Mouse (Mus musculus): ENCODE data around the gene Inafm2. TPM values are rescaled to one million over a fixed set of nuclear protein-coding genes. Genes with fewer than 3 reads are reported as not detected.

The Inafm2 gene
- polyA plus RNA-seq, 1 experiment from 2014 or later, result 20.7 TPM

DNA sequence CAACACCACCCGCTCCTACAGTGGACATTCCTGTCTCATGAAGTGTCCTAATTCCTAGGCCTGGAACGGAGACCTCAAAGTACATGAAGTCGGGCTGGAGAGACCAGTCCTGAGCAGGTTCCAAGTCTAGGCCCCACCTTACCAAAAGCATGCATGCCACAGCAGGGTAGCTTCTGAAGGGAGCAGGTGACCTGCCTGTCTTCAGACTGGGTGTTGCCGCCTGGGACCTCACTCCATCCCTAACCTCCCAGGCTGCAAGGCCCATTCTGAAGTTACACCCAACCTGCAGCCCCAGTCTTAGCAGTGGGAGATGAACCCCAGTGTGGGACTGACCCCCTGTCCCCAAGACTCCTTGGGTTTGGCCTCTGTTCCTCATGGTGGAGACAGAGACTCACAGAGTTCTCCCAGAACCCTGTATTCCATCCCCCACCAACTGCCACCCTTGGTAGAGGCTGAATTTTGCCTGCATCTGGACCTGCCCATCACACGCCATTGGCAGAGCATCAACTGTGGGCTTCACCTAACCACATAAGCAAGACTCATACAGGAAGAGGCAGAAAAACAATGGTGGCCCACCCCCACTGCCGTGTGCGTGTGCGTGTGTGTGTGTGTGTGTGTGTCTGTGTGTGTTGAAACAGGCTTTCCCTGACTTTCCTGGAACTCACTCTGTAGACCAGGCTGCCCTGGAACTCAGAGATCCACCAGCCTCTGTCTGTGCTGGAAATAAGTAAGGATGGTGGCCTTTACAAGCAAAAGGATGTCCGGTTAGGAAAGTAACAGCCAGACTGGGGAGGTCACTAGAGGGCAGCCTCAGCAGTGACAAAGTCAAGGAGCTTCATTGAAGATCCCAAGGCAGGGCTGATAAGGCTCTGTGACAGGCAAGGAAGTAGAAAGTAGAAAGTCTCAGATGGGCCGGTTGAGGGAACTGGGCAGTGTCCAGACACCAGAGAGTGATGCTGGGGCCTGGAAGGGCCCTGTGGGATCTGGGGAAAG lies 20.8 kb downstream of the Inafm2 start:
- DNase-seq (ENCODE audit: low spot score), result no peak
- ATAC-seq (ENCODE audit: low read depth), result no peak

DNA sequence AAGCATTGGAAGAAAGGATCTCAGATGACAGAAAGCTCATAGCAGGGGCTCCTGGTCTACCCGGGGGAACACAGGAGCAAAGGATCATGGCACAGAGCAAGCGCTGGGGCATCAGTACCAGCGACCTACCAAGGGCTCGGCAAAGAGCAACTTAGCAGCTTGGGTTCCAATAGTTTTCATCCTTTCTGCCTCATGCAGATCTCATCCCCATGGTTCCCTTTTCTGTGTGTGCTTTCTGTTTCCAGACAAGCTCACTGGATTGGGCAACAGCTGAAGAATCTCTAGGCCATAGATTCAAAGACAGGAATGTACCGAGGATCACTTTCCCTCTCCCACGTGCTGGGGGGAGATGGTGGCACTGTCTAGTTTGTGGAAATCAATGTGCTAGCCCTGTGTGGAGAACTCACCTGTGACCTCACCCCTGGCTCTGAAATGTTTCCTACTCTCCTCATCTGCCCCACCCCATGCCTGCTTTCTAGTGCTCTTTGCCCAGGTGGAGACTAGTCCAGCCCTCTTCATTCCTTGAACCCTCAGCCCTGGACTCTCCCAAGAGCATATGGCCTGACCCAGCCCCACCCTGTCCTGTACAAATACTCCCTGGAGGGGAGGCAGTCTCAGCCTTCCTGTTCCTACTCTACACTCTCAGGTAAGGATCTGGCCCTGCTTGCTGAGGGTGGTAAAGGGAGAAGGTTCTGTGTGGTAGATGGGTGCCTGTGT lies 26.8 kb downstream of the Inafm2 start, which contains the start of gene Phgr1:
Gene Phgr1, plus strand, starts transcription at position 612 of the 717 bp plus-strand sequence.
- H3K27me3 ChIP-seq (replicated peaks; ENCODE audit: control insufficient read depth, insufficient read depth, low read length), result no peaks in the 10 kb centered on the region
- no peaks in the 10 kb centered on the region for H3K36me3 ChIP-seq (ENCODE audit: control insufficient read depth, insufficient read depth, low read length)
- no peak within 1 kb of the TSS for H3K27ac ChIP-seq (replicated peaks; ENCODE audit: low read depth, low read length)
- H3K4me2 ChIP-seq (ENCODE audit: low read depth, low read length), result no peak within 1 kb of the TSS
- H3K4me3 ChIP-seq (ENCODE audit: low read depth, low read length), result no peak within 1 kb of the TSS
- no peaks in the 10 kb centered on the region for H3K9me3 ChIP-seq (ENCODE audit: control insufficient read depth, low read length)
- 0 out of 2 replicates have a peak, but pooled peaks cover 6% of the 10 kb centered on the region for H3K4me1 ChIP-seq (ENCODE audit: control insufficient read depth, insufficient read depth, low read length)
- WGBS, result 77% methylated on average over 6 of the region's 6 CpGs
- no peak within 1 kb of the TSS for H3K9ac ChIP-seq (ENCODE audit: low read depth, low read length)
- no peak for ATAC-seq (ENCODE audit: low read depth)
- DNase-seq (ENCODE audit: low spot score), result no peak

More for the DNA sequence above, 20.8 kb downstream of the Inafm2 start:
- H3K36me3 ChIP-seq (ENCODE audit: control insufficient read depth, insufficient read depth, low read length), result no peaks in the 10 kb centered on the region
- H3K4me2 ChIP-seq (ENCODE audit: low read depth, low read length), result no peak overlapping the region
- H3K9ac ChIP-seq (ENCODE audit: low read depth, low read length), result no peak overlapping the region
- WGBS, result 75% methylated on average over 10 of the region's 10 CpGs
- peaks cover 20% of the 10 kb centered on the region for H3K4me1 ChIP-seq (ENCODE audit: control insufficient read depth, insufficient read depth, low read length)
- H3K27ac ChIP-seq (replicated peaks; ENCODE audit: low read depth, low read length), result no peak overlapping the region
- no peaks in the 10 kb centered on the region for H3K27me3 ChIP-seq (replicated peaks; ENCODE audit: control insufficient read depth, insufficient read depth, low read length)
- H3K4me3 ChIP-seq (ENCODE audit: low read depth, low read length), result no peak overlapping the region
- no peaks in the 10 kb centered on the region for H3K9me3 ChIP-seq (ENCODE audit: control insufficient read depth, low read length)

DNA sequence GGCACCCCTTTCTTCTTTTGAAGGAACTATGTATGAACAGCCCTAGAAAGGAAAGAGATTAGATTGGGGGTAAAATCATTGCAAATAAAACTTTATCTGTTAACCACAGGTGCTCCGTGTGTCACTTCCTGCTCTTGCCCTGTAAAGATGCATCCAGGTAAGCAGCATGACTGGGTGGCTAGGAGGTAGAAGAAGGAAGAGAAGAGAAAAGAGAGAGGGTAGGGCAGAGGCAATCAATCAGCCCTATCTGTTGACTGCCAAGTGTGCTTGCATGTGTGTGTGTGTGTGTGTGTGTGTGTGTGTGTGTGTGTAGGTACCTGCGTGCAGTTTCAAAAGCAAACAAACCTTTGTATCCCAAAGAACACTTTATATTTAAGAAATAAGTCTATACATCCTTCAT lies 29.0 kb downstream of the Inafm2 start:
- no peak overlapping the region for H3K4me3 ChIP-seq (ENCODE audit: low read depth, low read length)
- WGBS, result 84% methylated on average over 2 of the region's 2 CpGs
- H3K4me1 ChIP-seq (ENCODE audit: control insufficient read depth, insufficient read depth, low read length), result 0 out of 2 replicates have a peak, but pooled peaks cover 6% of the 10 kb centered on the region
- no peak overlapping the region for H3K27ac ChIP-seq (replicated peaks; ENCODE audit: low read depth, low read length)
- no peaks in the 10 kb centered on the region for H3K27me3 ChIP-seq (replicated peaks; ENCODE audit: control insufficient read depth, insufficient read depth, low read length)
- H3K4me2 ChIP-seq (ENCODE audit: low read depth, low read length), result no peak overlapping the region
- DNase-seq (ENCODE audit: low spot score) (no peak), ATAC-seq (ENCODE audit: low read depth) (no peak)
- H3K36me3 ChIP-seq (ENCODE audit: control insufficient read depth, insufficient read depth, low read length), result no peaks in the 10 kb centered on the region
- H3K9me3 ChIP-seq (ENCODE audit: control insufficient read depth, low read length), result no peaks in the 10 kb centered on the region
- no peak overlapping the region for H3K9ac ChIP-seq (ENCODE audit: low read depth, low read length)

DNA sequence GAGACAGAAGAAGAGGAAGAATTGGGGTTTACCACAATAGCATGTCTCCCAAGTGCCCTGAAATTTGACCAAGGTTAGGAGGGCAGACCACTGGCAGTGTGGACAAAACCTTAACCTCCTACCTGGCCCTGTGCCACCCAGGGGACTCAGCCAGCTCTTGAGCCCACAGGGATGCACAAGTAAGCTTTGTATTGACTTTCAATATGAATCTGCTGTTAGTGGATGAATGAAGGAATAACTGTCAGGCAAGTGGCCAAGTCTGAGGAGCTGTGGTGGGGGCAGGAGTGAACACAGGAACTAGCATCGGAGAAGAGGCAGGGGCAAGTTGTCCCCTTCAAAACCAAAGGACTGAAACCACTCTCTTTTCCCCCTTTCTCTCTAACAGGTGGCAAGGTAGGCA lies 29.8 kb downstream of the Inafm2 start:
- WGBS, result 55% methylated on average over 1 of the region's 1 CpGs
- ATAC-seq (ENCODE audit: low read depth), result no peak

DNA sequence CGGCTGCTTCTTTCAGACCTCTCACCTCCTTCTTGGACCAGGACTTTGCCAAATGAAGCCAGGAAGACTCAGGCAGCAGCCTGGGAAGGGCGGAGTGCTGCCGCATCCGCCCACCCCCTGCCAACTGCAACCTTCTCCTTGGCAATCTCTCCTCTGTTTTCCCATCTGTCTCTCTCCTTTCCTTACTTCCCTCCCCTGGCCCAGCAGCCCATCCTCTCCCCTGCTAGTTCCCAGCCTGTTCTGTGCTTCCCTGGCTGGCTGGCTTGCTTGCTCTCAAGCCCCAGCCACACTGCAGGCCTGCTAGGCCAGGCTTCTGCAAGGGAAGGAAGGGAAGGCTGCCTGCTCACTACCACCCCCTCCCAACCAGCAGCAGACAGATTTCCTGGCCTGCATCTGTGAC lies 30.3 kb downstream of the Inafm2 start:
- Histone ChIP-seq H3K27me3 (replicated peaks; ENCODE audit: control insufficient read depth, insufficient read depth, low read length) (0 out of 2 replicates have a peak, but pooled peaks cover 7% of the 10 kb centered on the region), H3K4me3 (ENCODE audit: low read depth, low read length) (no peak overlapping the region), H3K9me3 (ENCODE audit: control insufficient read depth, low read length) (no peaks in the 10 kb centered on the region), H3K27ac (replicated peaks; ENCODE audit: low read depth, low read length) (no peak overlapping the region; the same call in 1 of the 2 replicates), H3K9ac (ENCODE audit: low read depth, low read length) (no peak overlapping the region), H3K4me2 (ENCODE audit: low read depth, low read length) (no peak overlapping the region), H3K4me1 (ENCODE audit: control insufficient read depth, insufficient read depth, low read length) (0 out of 2 replicates have a peak, but pooled peaks cover 6% of the 10 kb centered on the region), H3K36me3 (ENCODE audit: control insufficient read depth, insufficient read depth, low read length) (no peaks in the 10 kb centered on the region)
- 70% methylated on average over 3 of the region's 4 CpGs for WGBS
- no peak for ATAC-seq (ENCODE audit: low read depth)
- no peak for DNase-seq (ENCODE audit: low spot score)

More for the DNA sequence above, 29.8 kb downstream of the Inafm2 start:
- 0 out of 2 replicates have a peak, but pooled peaks cover 5% of the 10 kb centered on the region for H3K27me3 ChIP-seq (replicated peaks; ENCODE audit: control insufficient read depth, insufficient read depth, low read length)
- no peak overlapping the region for H3K4me2 ChIP-seq (ENCODE audit: low read depth, low read length)
- H3K9ac ChIP-seq (ENCODE audit: low read depth, low read length), result no peak overlapping the region
- no peak for DNase-seq (ENCODE audit: low spot score)
- 0 out of 2 replicates have a peak, but pooled peaks cover 6% of the 10 kb centered on the region for H3K4me1 ChIP-seq (ENCODE audit: control insufficient read depth, insufficient read depth, low read length)
- no peak overlapping the region for H3K4me3 ChIP-seq (ENCODE audit: low read depth, low read length)
- H3K36me3 ChIP-seq (ENCODE audit: control insufficient read depth, insufficient read depth, low read length), result no peaks in the 10 kb centered on the region
- no peak overlapping the region; the same call in 1 of the 2 replicates for H3K27ac ChIP-seq (replicated peaks; ENCODE audit: low read depth, low read length)
- H3K9me3 ChIP-seq (ENCODE audit: control insufficient read depth, low read length), result no peaks in the 10 kb centered on the region

DNA sequence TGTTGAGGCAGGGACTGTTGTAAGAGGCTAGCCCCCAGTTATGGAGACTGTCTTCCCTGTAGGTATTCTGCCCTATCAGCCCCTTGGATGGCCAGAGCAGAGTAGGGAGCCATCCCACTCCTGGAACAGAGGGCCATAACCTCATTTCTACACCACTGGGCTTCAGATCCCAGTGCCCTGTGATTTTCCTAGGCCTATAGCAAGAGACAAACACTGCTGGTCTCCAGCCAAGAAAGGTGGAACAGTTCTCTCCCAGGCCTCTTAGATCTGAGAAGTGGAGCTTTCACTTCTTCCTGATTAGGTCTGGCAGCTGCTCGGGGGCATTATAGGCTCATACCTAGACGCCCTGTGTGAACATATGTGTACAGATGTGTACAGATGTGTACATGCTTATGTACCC lies 30.7 kb downstream of the Inafm2 start:
- no peak overlapping the region for H3K4me3 ChIP-seq (ENCODE audit: low read depth, low read length)
- 0 out of 2 replicates have a peak, but pooled peaks cover 7% of the 10 kb centered on the region for H3K27me3 ChIP-seq (replicated peaks; ENCODE audit: control insufficient read depth, insufficient read depth, low read length)
- DNase-seq (ENCODE audit: low spot score) (no peak), ATAC-seq (ENCODE audit: low read depth) (no peak)
- H3K4me2 ChIP-seq (ENCODE audit: low read depth, low read length), result no peak overlapping the region
- H3K9me3 ChIP-seq (ENCODE audit: control insufficient read depth, low read length), result no peaks in the 10 kb centered on the region
- 57% methylated on average over 2 of the region's 2 CpGs for WGBS
- H3K9ac ChIP-seq (ENCODE audit: low read depth, low read length), result no peak overlapping the region
- H3K27ac ChIP-seq (replicated peaks; ENCODE audit: low read depth, low read length), result no peak overlapping the region
- 0 out of 2 replicates have a peak, but pooled peaks cover 6% of the 10 kb centered on the region for H3K4me1 ChIP-seq (ENCODE audit: control insufficient read depth, insufficient read depth, low read length)
- no peaks in the 10 kb centered on the region for H3K36me3 ChIP-seq (ENCODE audit: control insufficient read depth, insufficient read depth, low read length)

DNA sequence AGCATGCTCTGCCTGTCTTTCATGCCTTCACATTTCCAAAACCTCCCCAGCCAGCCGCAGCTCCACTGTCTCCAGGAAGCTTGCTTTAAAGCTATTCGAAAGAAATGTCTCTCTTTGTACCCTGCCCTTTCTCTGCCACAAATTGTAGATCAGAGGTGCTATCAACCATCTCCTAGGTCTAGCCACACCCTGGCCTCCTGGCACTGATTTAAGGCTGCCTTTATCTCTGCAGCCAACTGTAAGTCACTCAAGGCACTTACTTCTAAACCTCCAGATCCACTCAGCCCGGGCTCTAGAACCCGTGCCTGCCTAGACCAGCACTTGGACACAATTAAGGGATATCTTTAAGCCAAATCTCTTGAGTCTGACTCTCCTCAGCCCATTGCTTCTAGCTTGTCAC lies 32.9 kb downstream of the Inafm2 start:
- no peak overlapping the region for H3K4me2 ChIP-seq (ENCODE audit: low read depth, low read length)

DNA sequence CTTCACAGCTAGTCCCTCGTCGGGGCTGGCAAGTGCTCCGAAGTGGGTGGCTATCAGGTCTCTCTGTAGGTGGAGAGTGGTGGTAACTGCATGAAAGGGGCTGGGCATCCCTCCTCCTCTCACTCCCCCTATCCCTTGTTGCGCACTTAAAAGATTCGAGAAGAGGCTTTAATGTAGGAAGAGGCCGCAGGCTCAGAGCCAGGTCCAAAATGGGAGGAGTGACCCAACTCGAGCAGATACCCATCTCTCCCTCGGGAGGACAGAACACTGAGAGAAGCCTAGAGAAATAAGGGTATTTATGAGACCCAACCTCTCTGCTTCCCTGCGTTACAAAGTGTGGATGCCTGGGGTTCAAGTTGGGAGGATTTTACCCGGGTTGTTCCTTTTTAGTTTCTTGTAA lies 33.5 kb downstream of the Inafm2 start:
- Histone ChIP-seq H3K27ac (replicated peaks; ENCODE audit: low read depth, low read length) (no peak overlapping the region), H3K36me3 (ENCODE audit: control insufficient read depth, insufficient read depth, low read length) (no peaks in the 10 kb centered on the region), H3K9me3 (ENCODE audit: control insufficient read depth, low read length) (no peaks in the 10 kb centered on the region), H3K4me2 (ENCODE audit: low read depth, low read length) (peak overlapping the region; percentile 57), H3K4me1 (ENCODE audit: control insufficient read depth, insufficient read depth, low read length) (0 out of 2 replicates have a peak, but pooled peaks cover 6% of the 10 kb centered on the region), H3K9ac (ENCODE audit: low read depth, low read length) (0 out of 2 replicates have a peak overlapping the region, but pooled peaks have one; percentile 28), H3K4me3 (ENCODE audit: low read depth, low read length) (peak overlapping the region; percentile 32), H3K27me3 (replicated peaks; ENCODE audit: control insufficient read depth, insufficient read depth, low read length) (0 out of 2 replicates have a peak, but pooled peaks cover 7% of the 10 kb centered on the region)
- DNase-seq (ENCODE audit: low spot score) (no peak), ATAC-seq (ENCODE audit: low read depth) (no peak)
- 11% methylated on average over 10 of the region's 10 CpGs for WGBS

More for the DNA sequence above, 32.9 kb downstream of the Inafm2 start:
- no peak for DNase-seq (ENCODE audit: low spot score)
- H3K9me3 ChIP-seq (ENCODE audit: control insufficient read depth, low read length), result no peaks in the 10 kb centered on the region
- ATAC-seq (ENCODE audit: low read depth), result no peak
- 0 out of 2 replicates have a peak, but pooled peaks cover 6% of the 10 kb centered on the region for H3K4me1 ChIP-seq (ENCODE audit: control insufficient read depth, insufficient read depth, low read length)
- no peak overlapping the region for H3K9ac ChIP-seq (ENCODE audit: low read depth, low read length)
- H3K4me3 ChIP-seq (ENCODE audit: low read depth, low read length), result no peak overlapping the region
- H3K36me3 ChIP-seq (ENCODE audit: control insufficient read depth, insufficient read depth, low read length), result no peaks in the 10 kb centered on the region
- H3K27ac ChIP-seq (replicated peaks; ENCODE audit: low read depth, low read length), result no peak overlapping the region
- WGBS, result 71% methylated on average over 4 of the region's 4 CpGs
- H3K27me3 ChIP-seq (replicated peaks; ENCODE audit: control insufficient read depth, insufficient read depth, low read length), result 0 out of 2 replicates have a peak, but pooled peaks cover 7% of the 10 kb centered on the region

Measured in embryonic facial prominence, embryonic 14.5 days (tissue).